Mouse (Mus musculus) midbrain, embryonic 11.5 days (tissue): ENCODE measurements at regions not wholly inside any gene's neighbourhood (a gene's known extent, or its start where the extent isn't known, plus 50 kb on each side); places are given as distances from the start of the nearest gene placed in this dataset.

Experiments used
- ATAC-seq: fragments of 200-750 bp; cut with Nextera tagmentation; 2 replicates; pipeline ENCODE4 v1.8.0; 2017; ENCODE audit warnings: moderate TSS enrichment, moderate library complexity; ENCODE audit not compliant: low FRiP score
- DNase-seq: peaks from one replicate; pipeline ENCODE4 v3.0.0; 2015; ENCODE audit warnings: low spot score; ENCODE audit errors: missing footprints
- H3K27ac ChIP-seq: fragments of 300-500 bp; sonication (generic); 2 replicates; pipeline ENCODE4 v1.5.1; 2014; ENCODE audit warnings: low read depth, low read length
- H3K27me3 ChIP-seq: fragments of 300-500 bp; sonication (generic); 2 replicates; pipeline ENCODE4 v1.6.1; 2014; ENCODE audit warnings: mild to moderate bottlenecking, low read length, moderate library complexity, mixed read lengths; ENCODE audit not compliant: control insufficient read depth, insufficient read depth
- H3K36me3 ChIP-seq: fragments of 300-500 bp; sonication (generic); 2 replicates; pipeline ENCODE4 v1.6.1; 2014; ENCODE audit warnings: mild to moderate bottlenecking, low read length, moderate library complexity, mixed read lengths; ENCODE audit not compliant: control insufficient read depth, insufficient read depth
- H3K4me1 ChIP-seq: fragments of 300-500 bp; sonication (generic); 2 replicates; pipeline ENCODE4 v1.6.1; 2014; ENCODE audit warnings: low read length; ENCODE audit not compliant: control insufficient read depth, insufficient read depth
- H3K4me2 ChIP-seq: fragments of 300-500 bp; sonication (generic); 2 replicates; pipeline ENCODE4 v1.6.1; 2014; ENCODE audit warnings: mild to moderate bottlenecking, moderate library complexity
- H3K4me3 ChIP-seq: fragments of 300-500 bp; sonication (generic); 2 replicates; pipeline ENCODE4 v1.5.1; 2014; ENCODE audit warnings: low read depth, low read length
- H3K9ac ChIP-seq: fragments of 300-500 bp; sonication (generic); 2 replicates; pipeline ENCODE4 v1.6.1; 2014; ENCODE audit warnings: low read length
- H3K9me3 ChIP-seq: fragments of 300-500 bp; sonication (generic); 2 replicates; pipeline ENCODE4 v1.6.1; 2016; ENCODE audit warnings: low read length; ENCODE audit not compliant: control insufficient read depth
- WGBS: fragments of 180-500 bp; shearing (Covaris S2); extraction: QIAGEN DNeasy Blood & Tissue Kit; methylation state at CpG from one replicate; pipeline ENCODE4 v1.1.7; 2014; 5-methylcytosine and 5-hydroxymethylcytosine counted together

GRCm38 (mm10) chr1:108592720-108593422 lies 1003.1 kb downstream of the Serpinb8 start:
- H3K27ac ChIP-seq = no peak overlapping the region
- DNase-seq (no peak), ATAC-seq (no peak)
- no peak overlapping the region for H3K4me3 ChIP-seq
- H3K9me3 ChIP-seq = no peaks in the 10 kb centered on the region
- no peaks in the 10 kb centered on the region for H3K36me3 ChIP-seq
- no peak overlapping the region for H3K4me2 ChIP-seq
- 91% methylated on average over 3 of the region's 3 CpGs for WGBS
- no peaks in the 10 kb centered on the region for H3K27me3 ChIP-seq
- H3K9ac ChIP-seq = no peak overlapping the region
- no peaks in the 10 kb centered on the region for H3K4me1 ChIP-seq

GRCm38 (mm10) chr1:108597129-108597528 lies 1007.3 kb downstream of the Serpinb8 start:
- Histone ChIP-seq H3K9ac (no peak overlapping the region), H3K4me1 (no peaks in the 10 kb centered on the region), H3K9me3 (no peaks in the 10 kb centered on the region), H3K4me2 (no peak overlapping the region), H3K27me3 (no peaks in the 10 kb centered on the region), H3K27ac (no peak overlapping the region), H3K36me3 (no peaks in the 10 kb centered on the region), H3K4me3 (no peak overlapping the region)
- no peak for DNase-seq
- 91% methylated on average over 11 of the region's 11 CpGs for WGBS
- no peak for ATAC-seq
